Mouse (Mus musculus): ENCODE measurements around the gene Nanos3. TPM values are rescaled to one million over a fixed set of nuclear protein-coding genes. Genes with fewer than 3 reads are reported as not detected.
A peak's percentile ranks its signal among the peaks of the same experiment; 100 is the strongest.

Gene Nanos3
- polyA plus RNA-seq, 1 experiment from 2014 or later = 3.3 TPM

DNA sequence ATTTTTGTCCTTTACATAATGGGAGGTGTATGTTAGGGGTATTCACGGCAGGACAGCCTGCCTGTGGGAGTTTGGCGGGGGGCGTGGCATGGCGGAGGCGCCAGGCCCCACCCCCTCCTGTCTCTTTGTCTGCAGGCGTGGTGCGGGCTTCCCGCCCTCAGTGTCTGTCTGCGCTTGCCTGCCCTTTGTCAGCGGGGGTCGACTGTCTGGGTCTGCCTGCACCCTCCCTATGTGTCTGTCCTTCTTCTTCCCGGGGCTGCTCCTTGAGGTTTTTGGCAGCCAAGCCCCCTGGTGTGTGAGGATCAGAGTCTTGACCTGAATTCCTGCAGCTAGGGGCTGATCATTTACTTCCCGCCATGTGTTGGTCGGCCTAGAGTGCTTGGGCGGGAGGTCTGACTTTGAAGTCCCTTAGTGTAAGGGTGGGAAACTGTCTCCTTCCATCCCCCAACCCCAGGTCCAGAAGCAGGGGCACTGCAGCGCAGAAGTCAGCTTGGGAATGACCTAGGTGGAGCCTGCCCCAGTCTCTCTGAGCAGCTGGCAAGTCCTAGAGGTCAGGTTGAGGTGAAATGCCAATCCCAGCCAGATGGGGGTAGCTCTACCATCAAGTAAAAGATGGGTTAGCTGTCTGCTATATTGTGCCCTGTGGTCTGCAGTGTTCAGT lies 4.4 kb downstream of the Nanos3 start:
- WGBS = under 1% methylated on average over 16 of the region's 16 CpGs
- peak overlapping the region; percentile 88 for H3K27ac ChIP-seq
- peak overlapping the region; percentile 64 for H3K9ac ChIP-seq (replicated peaks)
- peak overlapping the region; percentile 83 for H3K4me2 ChIP-seq
- peak overlapping the region; percentile 33 for H3K4me3 ChIP-seq (replicated peaks)
- peaks cover 27% of the 10 kb centered on the region for H3K36me3 ChIP-seq
- no peaks in the 10 kb centered on the region for H3K27me3 ChIP-seq
- ATAC-seq (ENCODE audit: insufficient number of reproducible peaks, insufficient read depth, low FRiP score, low TSS enrichment, low read depth) = peak; percentile 39
- H3K4me1 ChIP-seq (replicated peaks) = peaks cover 56% of the 10 kb centered on the region
- H3K9me3 ChIP-seq = no peaks in the 10 kb centered on the region

DNA sequence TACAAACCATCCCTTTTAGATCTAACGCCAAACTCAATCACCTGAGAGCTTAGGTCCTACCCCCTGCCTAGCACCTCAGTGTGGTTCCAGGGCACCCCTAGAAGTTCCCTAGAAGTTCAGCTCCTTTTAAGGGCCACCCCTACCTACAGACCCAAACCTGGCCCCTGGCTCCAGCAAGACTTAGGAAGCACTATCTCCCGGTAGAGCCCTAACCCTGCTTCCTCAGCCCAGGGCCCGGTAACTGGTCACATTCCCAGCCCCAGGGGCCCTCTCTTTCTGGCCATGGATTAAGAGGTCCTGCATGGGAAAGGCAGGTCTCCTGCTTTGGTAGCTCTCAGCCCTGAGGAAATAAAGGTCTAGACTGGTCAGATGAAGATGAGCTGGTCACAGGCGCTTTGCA lies 5.1 kb downstream of the Nanos3 start:
- 13% methylated on average over 4 of the region's 4 CpGs for WGBS
- Histone ChIP-seq H3K4me2 (peak overlapping the region; percentile 83), H3K27me3 (no peaks in the 10 kb centered on the region)

DNA sequence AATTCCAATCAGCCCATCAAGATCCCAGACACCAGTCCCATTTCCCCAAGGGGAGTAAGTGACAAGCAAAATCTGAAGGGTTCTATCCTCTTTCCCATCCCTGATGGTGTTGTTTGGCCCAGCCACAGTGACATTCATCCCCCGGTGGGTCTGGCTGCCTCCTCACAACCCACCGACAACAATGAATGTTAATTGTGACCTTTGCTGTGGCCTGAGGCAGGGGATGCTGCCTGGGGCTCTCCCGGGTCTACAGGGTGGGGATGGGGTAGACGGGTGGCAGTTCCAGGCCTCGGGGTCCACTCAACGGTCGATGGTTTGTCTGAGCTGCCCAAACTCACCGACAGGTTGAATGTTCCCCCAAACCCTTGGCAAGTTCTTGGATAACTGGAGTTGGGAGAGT lies 6.4 kb downstream of the Nanos3 start:
- Histone ChIP-seq H3K4me3 (replicated peaks) (no peak overlapping the region), H3K9ac (replicated peaks) (no peak overlapping the region), H3K4me1 (replicated peaks) (peaks cover 47% of the 10 kb centered on the region), H3K27me3 (no peaks in the 10 kb centered on the region), H3K4me2 (no peak overlapping the region), H3K9me3 (no peaks in the 10 kb centered on the region), H3K27ac (no peak overlapping the region), H3K36me3 (peaks cover 48% of the 10 kb centered on the region)
- WGBS = 77% methylated on average over 8 of the region's 8 CpGs
- ATAC-seq (ENCODE audit: insufficient number of reproducible peaks, insufficient read depth, low FRiP score, low TSS enrichment, low read depth) = no peak

More for the DNA sequence above, 5.1 kb downstream of the Nanos3 start:
- Histone ChIP-seq H3K4me1 (replicated peaks) (peaks cover 55% of the 10 kb centered on the region), H3K27ac (peak overlapping the region; percentile 88), H3K4me3 (replicated peaks) (peak overlapping the region; percentile 33), H3K36me3 (peaks cover 35% of the 10 kb centered on the region), H3K9ac (replicated peaks) (peak overlapping the region; percentile 64), H3K9me3 (no peaks in the 10 kb centered on the region)
- ATAC-seq (ENCODE audit: insufficient number of reproducible peaks, insufficient read depth, low FRiP score, low TSS enrichment, low read depth) = no peak

DNA sequence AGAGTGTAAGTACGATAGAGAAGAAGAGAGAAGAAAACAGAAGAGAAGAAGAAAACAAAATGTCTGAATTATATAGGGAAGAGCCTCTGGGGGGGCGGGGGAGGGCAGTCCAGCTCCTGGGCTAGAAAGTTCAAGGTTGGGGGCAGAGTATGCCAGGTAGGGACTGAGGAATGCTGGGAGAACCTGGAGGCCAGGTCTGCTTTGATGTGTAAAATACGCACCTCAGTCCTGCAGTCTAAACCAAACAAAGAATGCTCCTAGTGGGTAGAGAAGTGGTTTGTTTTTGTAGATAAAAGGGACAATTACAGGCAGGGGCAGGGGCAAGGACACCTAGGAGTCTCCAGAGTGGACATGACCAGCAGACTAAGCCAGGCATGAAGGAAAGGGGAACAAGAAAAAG lies 7.6 kb downstream of the Nanos3 start:
- Histone ChIP-seq H3K4me1 (replicated peaks) (peaks cover 40% of the 10 kb centered on the region), H3K4me2 (no peak overlapping the region), H3K27ac (no peak overlapping the region), H3K27me3 (no peaks in the 10 kb centered on the region), H3K9me3 (no peaks in the 10 kb centered on the region), H3K4me3 (replicated peaks) (no peak overlapping the region), H3K36me3 (peaks cover 60% of the 10 kb centered on the region), H3K9ac (replicated peaks) (no peak overlapping the region)
- ATAC-seq (ENCODE audit: insufficient number of reproducible peaks, insufficient read depth, low FRiP score, low TSS enrichment, low read depth) = no peak
- 92% methylated on average over 3 of the region's 3 CpGs for WGBS

DNA sequence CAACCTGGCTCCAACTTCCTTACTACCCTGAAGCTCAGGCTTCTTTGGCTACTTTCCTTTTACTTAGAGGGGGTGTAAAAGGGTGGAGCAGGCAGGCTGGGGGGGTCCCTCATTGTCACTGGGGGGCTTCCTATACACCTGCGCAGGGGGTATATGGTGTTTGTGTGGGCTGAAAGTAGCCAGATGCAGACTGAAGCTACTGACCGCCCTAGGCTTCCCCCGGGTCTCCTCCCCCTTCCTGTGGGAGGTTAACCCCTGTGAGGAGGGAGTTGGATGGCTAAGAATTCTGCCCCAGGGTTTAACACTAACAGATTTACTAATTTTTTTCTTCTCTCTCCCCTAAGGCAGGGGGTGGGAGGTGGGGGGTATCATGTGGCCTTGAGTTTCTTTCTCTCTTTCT lies 8.5 kb downstream of the Nanos3 start:
- Histone ChIP-seq H3K4me3 (replicated peaks) (peak overlapping the region; percentile 4; the same call in 1 of the 2 replicates), H3K4me2 (no peak overlapping the region), H3K27me3 (no peaks in the 10 kb centered on the region), H3K4me1 (replicated peaks) (peaks cover 34% of the 10 kb centered on the region), H3K9ac (replicated peaks) (no peak overlapping the region), H3K36me3 (peaks cover 68% of the 10 kb centered on the region), H3K27ac (0 out of 2 replicates have a peak overlapping the region, but pooled peaks have one; percentile 7), H3K9me3 (no peaks in the 10 kb centered on the region)
- 26% methylated on average over 3 of the region's 3 CpGs for WGBS
- no peak for ATAC-seq (ENCODE audit: insufficient number of reproducible peaks, insufficient read depth, low FRiP score, low TSS enrichment, low read depth)

DNA sequence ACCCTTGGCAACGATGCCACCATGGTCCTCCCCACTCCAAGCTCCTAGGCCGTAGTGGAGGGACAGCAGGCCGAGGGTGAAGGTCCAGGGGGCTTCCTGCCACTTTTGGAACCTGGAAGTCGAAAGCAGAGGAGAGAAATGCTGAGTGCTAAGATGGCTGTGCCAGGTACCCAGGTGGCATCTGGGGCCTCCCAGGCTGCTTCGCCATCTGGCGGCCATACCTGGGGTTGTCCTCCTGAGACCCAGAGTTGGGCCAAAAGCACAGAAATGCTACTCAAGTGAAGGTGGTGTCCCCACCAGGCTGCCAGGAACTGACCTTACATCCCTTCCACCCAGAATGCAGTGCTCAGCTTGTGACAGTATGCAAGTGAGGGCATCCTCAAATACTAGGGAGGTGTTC lies 11.2 kb downstream of the Nanos3 start:
- 79% methylated on average over 6 of the region's 6 CpGs for WGBS
- H3K9me3 ChIP-seq = no peaks in the 10 kb centered on the region
- peaks cover 7% of the 10 kb centered on the region for H3K4me1 ChIP-seq (replicated peaks)
- no peak overlapping the region for H3K9ac ChIP-seq (replicated peaks)
- no peak overlapping the region for H3K4me2 ChIP-seq
- H3K27ac ChIP-seq = no peak overlapping the region
- no peaks in the 10 kb centered on the region for H3K27me3 ChIP-seq
- ATAC-seq (ENCODE audit: insufficient number of reproducible peaks, insufficient read depth, low FRiP score, low TSS enrichment, low read depth) = no peak
- peaks cover 85% of the 10 kb centered on the region for H3K36me3 ChIP-seq
- no peak overlapping the region for H3K4me3 ChIP-seq (replicated peaks)

DNA sequence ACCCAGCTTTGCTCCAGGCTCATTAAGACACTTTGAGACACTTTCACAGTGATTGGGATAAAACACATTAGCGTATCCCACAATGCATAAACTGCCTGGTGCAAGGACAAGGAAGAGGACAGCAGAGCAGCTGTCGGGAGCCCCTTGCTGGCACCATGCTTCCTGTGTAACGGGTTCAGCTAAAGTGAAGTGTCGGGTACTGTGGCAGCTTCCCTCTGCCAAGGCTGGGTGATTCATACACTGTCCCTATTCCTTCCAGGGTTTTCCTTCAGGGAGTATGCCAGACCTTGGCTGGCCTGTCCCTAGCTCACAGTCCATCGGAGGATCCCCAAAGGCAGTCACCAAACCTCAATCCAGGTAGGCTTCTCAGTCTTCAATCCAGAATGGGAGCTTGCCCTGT lies 14.9 kb downstream of the Nanos3 start:
- Histone ChIP-seq H3K27me3 (no peaks in the 10 kb centered on the region), H3K9me3 (no peaks in the 10 kb centered on the region), H3K4me1 (replicated peaks) (no peaks in the 10 kb centered on the region), H3K27ac (no peak overlapping the region), H3K4me2 (no peak overlapping the region), H3K9ac (replicated peaks) (no peak overlapping the region), H3K4me3 (replicated peaks) (no peak overlapping the region), H3K36me3 (peaks cover 59% of the 10 kb centered on the region)
- WGBS = 89% methylated on average over 5 of the region's 5 CpGs
- no peak for ATAC-seq (ENCODE audit: insufficient number of reproducible peaks, insufficient read depth, low FRiP score, low TSS enrichment, low read depth)

DNA sequence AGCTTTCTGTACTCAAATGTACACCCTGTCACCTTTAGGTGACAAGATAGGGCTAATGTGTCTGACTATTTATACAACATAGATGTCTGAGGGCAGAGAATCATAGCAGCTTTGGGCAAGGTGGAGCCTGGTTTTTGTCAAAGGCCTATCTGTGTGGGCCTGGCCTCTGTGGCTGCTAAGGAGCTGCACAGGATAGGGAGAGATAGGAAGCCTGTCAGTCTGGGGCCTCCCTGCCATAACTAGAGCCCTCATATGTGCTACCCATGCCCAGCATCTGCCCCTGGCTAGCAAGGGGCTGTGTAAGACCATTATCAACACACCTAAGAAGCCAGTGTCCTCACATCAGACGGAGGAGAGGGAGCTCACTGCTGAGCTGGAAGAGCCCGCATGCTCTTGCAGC lies 17.3 kb downstream of the Nanos3 start:
- no peak for ATAC-seq (ENCODE audit: insufficient number of reproducible peaks, insufficient read depth, low FRiP score, low TSS enrichment, low read depth)
- H3K4me2 ChIP-seq = no peak overlapping the region
- H3K4me3 ChIP-seq (replicated peaks) = no peak overlapping the region
- H3K27ac ChIP-seq = no peak overlapping the region
- H3K9me3 ChIP-seq = no peaks in the 10 kb centered on the region
- no peaks in the 10 kb centered on the region for H3K27me3 ChIP-seq
- H3K4me1 ChIP-seq (replicated peaks) = no peaks in the 10 kb centered on the region
- H3K9ac ChIP-seq (replicated peaks) = no peak overlapping the region
- peaks cover 49% of the 10 kb centered on the region for H3K36me3 ChIP-seq
- WGBS = 88% methylated on average over 2 of the region's 2 CpGs

DNA sequence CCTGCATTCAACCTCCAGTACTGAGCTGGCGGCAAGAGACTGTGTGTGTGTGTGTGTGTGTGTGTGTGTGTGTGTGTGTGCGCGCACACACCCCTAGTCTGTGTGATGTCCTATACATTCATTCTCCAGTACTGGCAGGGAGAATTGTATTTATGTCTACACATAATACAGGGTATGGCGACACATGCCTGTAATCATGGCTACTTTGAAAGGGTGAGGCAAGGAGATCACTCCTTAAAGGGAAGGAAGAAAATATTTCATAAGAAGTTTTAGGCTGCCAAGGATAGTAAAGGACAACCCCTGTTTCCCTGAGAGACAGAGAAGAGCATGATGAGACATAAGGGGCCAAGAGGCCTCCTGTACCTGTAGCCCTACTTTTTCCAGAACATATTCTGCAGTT lies 27.4 kb downstream of the Nanos3 start:
- no peak for ATAC-seq (ENCODE audit: insufficient number of reproducible peaks, insufficient read depth, low FRiP score, low TSS enrichment, low read depth)
- Histone ChIP-seq H3K9me3 (no peaks in the 10 kb centered on the region), H3K4me2 (no peak overlapping the region), H3K4me3 (replicated peaks) (no peak overlapping the region), H3K27ac (no peak overlapping the region), H3K4me1 (replicated peaks) (no peaks in the 10 kb centered on the region), H3K9ac (replicated peaks) (no peak overlapping the region), H3K36me3 (peaks cover 37% of the 10 kb centered on the region), H3K27me3 (no peaks in the 10 kb centered on the region)
- 95% methylated on average over 4 of the region's 4 CpGs for WGBS

DNA sequence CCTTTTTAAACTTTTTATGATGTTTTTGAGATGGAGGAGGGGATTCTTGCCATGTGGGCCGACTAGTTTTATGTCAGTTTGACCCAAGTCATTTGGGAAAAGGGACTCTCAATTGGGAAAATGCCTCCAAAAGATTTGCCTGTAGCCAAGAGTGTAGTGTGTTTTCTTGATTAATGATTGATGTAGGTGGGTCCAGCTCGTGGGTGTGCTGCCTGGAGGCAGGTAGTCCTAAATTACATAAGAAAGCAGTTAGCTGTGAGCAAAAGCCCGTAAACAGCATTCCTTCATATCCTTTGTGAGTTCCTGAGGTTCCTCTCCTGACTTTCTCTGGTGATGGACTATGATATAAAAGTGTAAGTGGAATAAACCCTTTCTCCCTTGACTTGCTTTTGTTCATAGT lies 35.8 kb downstream of the Nanos3 start:
- H3K9me3 ChIP-seq = no peaks in the 10 kb centered on the region
- no peak overlapping the region for H3K27ac ChIP-seq
- H3K36me3 ChIP-seq = peaks cover 23% of the 10 kb centered on the region
- no peak for ATAC-seq (ENCODE audit: insufficient number of reproducible peaks, insufficient read depth, low FRiP score, low TSS enrichment, low read depth)
- WGBS = 52% methylated on average over 3 of the region's 3 CpGs
- H3K4me1 ChIP-seq (replicated peaks) = peaks cover 14% of the 10 kb centered on the region; the same call in 1 of the 2 replicates
- H3K9ac ChIP-seq (replicated peaks) = no peak overlapping the region
- H3K4me2 ChIP-seq = no peak overlapping the region
- H3K4me3 ChIP-seq (replicated peaks) = no peak overlapping the region
- no peaks in the 10 kb centered on the region for H3K27me3 ChIP-seq

DNA sequence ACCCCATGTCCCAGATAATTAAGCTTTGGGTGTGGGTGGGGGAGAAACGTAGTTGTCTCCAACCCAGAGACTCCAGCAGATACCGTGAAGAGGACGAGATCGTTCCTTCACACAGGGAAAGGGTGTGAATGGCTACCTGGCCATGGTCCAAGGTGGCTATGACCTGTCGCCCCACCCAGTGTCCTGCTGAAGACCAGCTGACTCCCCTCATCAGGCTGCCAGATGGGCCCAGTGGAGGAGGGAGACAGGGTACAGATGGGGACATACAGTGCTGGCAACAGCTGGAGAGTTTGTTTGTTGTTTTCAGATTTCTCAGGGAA lies 36.5 kb downstream of the Nanos3 start:
- no peaks in the 10 kb centered on the region for H3K27me3 ChIP-seq
- 90% methylated on average over 5 of the region's 5 CpGs for WGBS
- peak overlapping the region; percentile 72 for H3K4me2 ChIP-seq
- no peak overlapping the region for H3K27ac ChIP-seq
- H3K36me3 ChIP-seq = peaks cover 23% of the 10 kb centered on the region
- H3K4me1 ChIP-seq (replicated peaks) = peaks cover 14% of the 10 kb centered on the region; the same call in 1 of the 2 replicates
- H3K4me3 ChIP-seq (replicated peaks) = no peak overlapping the region
- H3K9me3 ChIP-seq = no peaks in the 10 kb centered on the region
- no peak for ATAC-seq (ENCODE audit: insufficient number of reproducible peaks, insufficient read depth, low FRiP score, low TSS enrichment, low read depth)
- no peak overlapping the region for H3K9ac ChIP-seq (replicated peaks)
